Mouse (Mus musculus) cerebellum, adult 9-10 months (tissue): ENCODE measurements around the gene Letmd1.

ENCODE experiments used
- DNase-seq: peaks from one replicate; pipeline ENCODE4 v3.0.0; 2022

Gene Letmd1

DNA sequence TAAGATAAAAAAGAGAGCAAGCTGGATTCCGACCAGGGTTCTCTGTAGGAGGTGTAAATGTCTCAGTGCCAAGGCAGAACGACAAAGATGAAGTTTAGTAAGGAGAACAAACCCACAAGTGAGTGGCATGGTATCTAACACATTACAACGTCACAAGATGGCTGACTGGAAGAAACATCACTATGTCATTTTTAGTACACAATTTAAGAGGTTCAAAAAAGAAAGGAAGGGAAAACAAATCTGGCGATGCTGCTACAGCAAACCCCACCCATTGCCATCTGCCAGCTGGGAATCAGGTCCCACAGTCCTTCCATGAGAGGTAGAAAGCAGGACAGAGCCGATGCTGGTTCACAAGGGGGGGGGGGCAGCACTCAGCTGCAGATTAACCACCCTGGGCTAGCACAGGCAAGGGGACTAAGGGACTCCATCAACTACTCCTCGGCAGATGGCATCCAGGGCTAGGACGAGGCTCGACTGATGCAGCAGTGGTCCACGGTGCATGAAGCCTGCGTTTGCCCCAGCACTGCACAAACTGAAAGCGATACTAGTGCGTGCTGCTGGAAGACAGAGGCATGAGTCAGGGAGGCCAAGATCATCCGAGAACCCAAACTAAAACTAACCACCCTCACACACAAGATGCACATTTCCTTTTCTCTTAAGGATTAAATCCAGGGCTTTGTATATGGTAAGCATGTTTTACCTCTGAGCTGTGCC, 39.8 kb downstream of the Letmd1 start:
- no peak for DNase-seq

GRCm38 (mm10) chr15:100510072-100510471, 41.2 kb downstream of the Letmd1 start:
- DNase-seq = no peak

- DNase-seq = no peak
Observed at GRCm38 (mm10) chr15:100513387-100513786, 44.6 kb downstream of the Letmd1 start.

DNA sequence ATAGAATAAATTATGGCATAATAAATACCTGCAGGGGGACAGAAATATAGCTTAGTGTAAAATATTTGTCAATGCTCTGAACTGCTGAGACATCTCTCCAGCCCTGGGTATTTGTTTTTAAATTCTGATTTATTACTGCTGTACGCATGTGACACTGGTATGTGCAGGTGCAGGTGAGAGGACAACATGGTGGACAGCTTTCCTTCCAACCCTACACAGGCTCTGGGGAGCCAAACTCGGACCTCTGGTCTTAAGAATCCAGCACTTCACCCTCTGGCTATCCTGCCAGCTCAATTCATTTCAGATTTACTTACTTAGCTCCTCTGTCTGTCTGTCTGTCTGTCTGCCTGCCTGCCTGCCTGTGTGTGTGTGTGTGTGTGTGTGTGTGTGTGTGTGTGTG, 46.3 kb downstream of the Letmd1 start:
- DNase-seq = no peak

GRCm38 (mm10) chr15:100520306-100520705, 51.5 kb downstream of the Letmd1 start:
- DNase-seq = no peak

- no peak for DNase-seq
Observed at GRCm38 (mm10) chr15:100525405-100525804, 56.6 kb downstream of the Letmd1 start.

GRCm38 (mm10) chr15:100527900-100528299, 59.1 kb downstream of the Letmd1 start:
- DNase-seq = no peak
